Mouse (Mus musculus) thymus, postnatal 36 days (tissue): ENCODE data around the gene Poldip2.
"Not testable (repeated sequence)": the region's sequence is repeated elsewhere in the genome, so short reads cannot be mapped to it uniquely, and the experiment has no call there.

ENCODE experiments used
- DNase-seq, 2 experiments: peaks; one replicate each; pipeline ENCODE4 v3.0.0; 2022; ENCODE audit warnings: mixed read lengths in 2 of 2

The Poldip2 gene

GRCm38 (mm10) chr11:78502909-78503650, 8.9 kb upstream of the Poldip2 start, which contains the start of gene Sebox:
TSS of gene Sebox (plus strand) at chr11:78503447.
- DNase-seq: no peak

- DNase-seq: no peak
Measured at GRCm38 (mm10) chr11:78505430-78505829, 6.6 kb upstream of the Poldip2 start.

GRCm38 (mm10) chr11:78509148-78509547, 2.8 kb upstream of the Poldip2 start:
- DNase-seq: no peak

GRCm38 (mm10) chr11:78513106-78513790, 1.3 kb downstream of the Poldip2 start:
- no peak for DNase-seq

GRCm38 (mm10) chr11:78515549-78516325, 3.7 kb downstream of the Poldip2 start:
- no peak for DNase-seq

- DNase-seq: no peak
Measured at GRCm38 (mm10) chr11:78518931-78519330, 6.9 kb downstream of the Poldip2 start.

GRCm38 (mm10) chr11:78521880-78522279, 9.9 kb downstream of the Poldip2 start:
- DNase-seq: no peak

- DNase-seq: no peak
Measured at GRCm38 (mm10) chr11:78522481-78522997, 10.5 kb downstream of the Poldip2 start.

GRCm38 (mm10) chr11:78523241-78523955, 11.4 kb downstream of the Poldip2 start:
- no peak for DNase-seq

- DNase-seq: no peak
Measured at GRCm38 (mm10) chr11:78524838-78525237, 12.8 kb downstream of the Poldip2 start.

- DNase-seq: no peak
Measured at GRCm38 (mm10) chr11:78528714-78529113, 16.7 kb downstream of the Poldip2 start.

- no peak for DNase-seq
Measured at GRCm38 (mm10) chr11:78530001-78530400, 18.0 kb downstream of the Poldip2 start.

- no peak for DNase-seq
Measured at GRCm38 (mm10) chr11:78531046-78531445, 19.1 kb downstream of the Poldip2 start.

GRCm38 (mm10) chr11:78531515-78531914, 19.5 kb downstream of the Poldip2 start:
- not testable (repeated sequence) for DNase-seq

GRCm38 (mm10) chr11:78534516-78534915, 22.5 kb downstream of the Poldip2 start:
- no peak for DNase-seq

- DNase-seq: no peak
Measured at GRCm38 (mm10) chr11:78535376-78536079, 23.5 kb downstream of the Poldip2 start.

GRCm38 (mm10) chr11:78536080-78536689, 24.2 kb downstream of the Poldip2 start, which contains the start of the genes Tnfaip1 and Ift20:
TSS of gene Tnfaip1 (minus strand) at chr11:78536332.
TSS of gene Ift20 (plus strand) at chr11:78536361.
- peak; percentile 96 to 99 for DNase-seq

GRCm38 (mm10) chr11:78536690-78537084, 24.7 kb downstream of the Poldip2 start:
- DNase-seq: no peak

- no peak for DNase-seq
Measured at GRCm38 (mm10) chr11:78540358-78540757, 28.4 kb downstream of the Poldip2 start.

GRCm38 (mm10) chr11:78544449-78545111, 32.6 kb downstream of the Poldip2 start:
- no peak for DNase-seq

- DNase-seq: no peak
Measured at GRCm38 (mm10) chr11:78545181-78545580, 33.2 kb downstream of the Poldip2 start.
